Mouse (Mus musculus): ENCODE data around the gene Eef2kmt.

GRCm38 (mm10) chr16:5233418-5234313 is 22.1 kb downstream of the Eef2kmt start, which contains the start of gene Alg1:
- TF ChIP-seq CTCF (IDR thresholded peaks at IDR 0.05; ENCODE audit: extremely low read depth, insufficient read depth, low read length) (no peak), POLR2A (IDR thresholded peaks at IDR 0.05; ENCODE audit: extremely low read depth, insufficient read depth, low read length) (peak; percentile 95)
